Mouse (Mus musculus) heart, adult 18-20 months (tissue): ENCODE data around the gene Trim33. TPM values are rescaled to one million over a fixed set of nuclear protein-coding genes. Genes with fewer than 3 reads are reported as not detected.

ENCODE experiments used
- DNase-seq, 2 experiments: peaks; one replicate each; pipeline ENCODE4 v3.0.0; 2021 to 2022; ENCODE audit warnings: mixed read lengths in 1 of 2
- total RNA-seq, 2 experiments: library from RNA; stranded (reverse); gene quantifications; 2 replicates each; pipeline ENCODE4 v1.2.3; 2021

The Trim33 gene
- total RNA-seq, 2 experiments from 2014 or later, result 14.2 to 17.2 TPM

DNA sequence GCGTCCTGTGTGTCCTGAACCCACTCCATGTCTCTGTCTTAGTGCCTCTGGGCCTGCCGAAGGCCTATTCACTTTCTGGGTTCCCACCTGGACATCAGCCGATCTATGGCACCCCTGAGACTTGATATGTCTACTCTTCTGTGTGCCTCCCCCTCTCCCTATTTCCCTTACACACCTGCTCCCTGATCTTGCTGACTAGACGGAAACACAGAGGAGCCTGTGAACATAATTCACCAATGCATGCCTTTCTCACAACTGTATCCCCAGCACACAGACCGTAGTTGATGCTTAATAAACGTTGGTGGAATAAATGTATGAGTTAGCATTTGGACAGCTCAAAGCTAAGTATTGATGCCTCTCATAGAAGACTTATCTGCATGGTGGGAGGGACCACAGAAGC lies 121.7 kb downstream of the Trim33 start:
- no peak for DNase-seq

DNA sequence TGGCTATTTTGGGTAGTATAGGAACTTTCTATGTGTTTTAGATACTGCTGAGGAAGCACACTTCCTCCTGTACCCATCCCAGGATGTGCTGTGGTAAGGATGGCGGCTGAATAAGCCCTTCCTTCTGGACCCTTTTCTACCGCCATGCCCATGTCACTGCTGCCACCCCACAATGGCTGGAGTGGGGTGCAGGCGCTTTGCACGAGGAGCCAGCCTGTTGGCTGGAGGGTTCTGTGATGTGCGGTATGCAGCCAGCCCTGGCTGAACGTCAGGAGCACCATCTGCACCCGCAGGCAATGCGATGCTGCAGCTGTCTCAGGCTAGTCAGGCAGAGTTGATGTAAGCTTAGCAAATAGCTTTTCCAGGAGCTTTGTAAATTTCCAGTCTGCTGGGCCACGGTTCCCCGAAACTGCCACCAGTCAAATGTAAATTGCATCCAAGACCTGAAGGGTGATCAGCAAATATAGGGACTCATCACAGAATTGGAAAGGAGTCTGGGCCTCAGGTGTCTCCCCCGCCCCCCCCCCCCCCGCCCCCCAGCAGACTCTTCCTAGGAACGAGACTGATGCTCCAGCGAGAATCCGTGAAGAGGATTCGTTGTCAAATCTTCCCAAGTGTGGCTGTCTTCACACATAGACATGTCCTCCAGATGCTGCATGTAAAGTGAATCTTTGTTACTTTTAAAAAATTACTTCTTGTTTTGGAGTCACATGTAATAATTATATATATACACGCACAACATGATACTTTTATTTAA lies 122.4 kb downstream of the Trim33 start:
- DNase-seq, result no peak

GRCm38 (mm10) chr3:103402212-103402611 lies 123.1 kb downstream of the Trim33 start:
- DNase-seq, result no peak

GRCm38 (mm10) chr3:103405135-103405534 lies 126.0 kb downstream of the Trim33 start:
- no peak for DNase-seq

GRCm38 (mm10) chr3:103405871-103406765 lies 127.0 kb downstream of the Trim33 start:
- no peak for DNase-seq

Other genes starting within 250 kb of the Trim33 start
- gene Nras, start 221.0 kb upstream of the Trim33 start, total RNA-seq, result 10 to 100 TPM; 44.3 to 46.7 TPM
- not detected for gene Ampd1, start 205.3 kb upstream of the Trim33 start, total RNA-seq
- 1 to 10 TPM; 1.2 to 1.6 TPM for gene Dennd2c, start 176.7 kb upstream of the Trim33 start, total RNA-seq
- 10 to 100 TPM; 48.8 to 51.3 TPM for gene Bcas2, start 107.6 kb upstream of the Trim33 start, total RNA-seq